Comparison of ENCODE assay signal across 8 mouse cellular contexts in the genomic region with DNA sequence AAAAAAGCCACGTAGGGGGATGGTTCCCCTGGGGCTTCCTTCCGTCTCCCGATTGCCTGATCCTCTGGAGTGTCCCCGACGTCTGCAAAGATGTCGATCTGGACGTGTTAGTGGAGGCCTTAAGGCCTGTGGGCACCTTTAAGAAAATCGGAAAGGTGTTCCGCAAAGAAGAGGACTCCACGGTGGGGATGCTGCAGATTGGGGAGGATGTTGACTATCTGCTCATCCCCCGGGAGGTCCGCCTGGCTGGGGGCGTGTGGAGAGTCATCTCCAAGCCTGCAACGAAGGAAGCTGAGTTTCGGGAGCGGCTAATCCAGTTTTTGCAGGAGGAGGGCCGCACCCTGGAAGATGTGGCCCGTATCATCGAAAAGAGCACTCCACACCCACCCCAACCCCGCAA. TPM values are rescaled to one million over a fixed set of nuclear protein-coding genes. Genes with fewer than 3 reads are reported as not detected.
DNase-seq lines count a peak whose midpoint lies in the region; ATAC-seq and TF ChIP-seq lines count a peak whose summit lies in the region.

No protein-coding gene starts in this region.

- peaks cover 14% of the 10 kb centered on the region; the same call in 1 of the 2 replicates for H3K36me3 ChIP-seq in kidney, postnatal 0 days (ENCODE audit: insufficient read depth, low read length)
- H3K36me3 ChIP-seq in embryonic facial prominence, embryonic 13.5 days: peaks cover 23% of the 10 kb centered on the region
- no peaks in the 10 kb centered on the region for H3K36me3 ChIP-seq in hindbrain, embryonic 15.5 days
- no peaks in the 10 kb centered on the region for H3K36me3 ChIP-seq in midbrain, embryonic 14.5 days (ENCODE audit: control insufficient read depth, insufficient read depth, low read length)

- H3K9me3 ChIP-seq in kidney, postnatal 0 days (replicated peaks; ENCODE audit: low read length): no peaks in the 10 kb centered on the region
- H3K9me3 ChIP-seq in embryonic facial prominence, embryonic 13.5 days: no peaks in the 10 kb centered on the region
- no peaks in the 10 kb centered on the region for H3K9me3 ChIP-seq in hindbrain, embryonic 15.5 days
- H3K9me3 ChIP-seq in midbrain, embryonic 14.5 days (ENCODE audit: control insufficient read depth, low read length): no peaks in the 10 kb centered on the region

- peak overlapping the region; percentile 78 for H3K9ac ChIP-seq in kidney, postnatal 0 days (ENCODE audit: low read depth, low read length)
- H3K9ac ChIP-seq in embryonic facial prominence, embryonic 13.5 days: peak overlapping the region; percentile 87
- H3K9ac ChIP-seq in hindbrain, embryonic 15.5 days: peak overlapping the region; percentile 36; the same call in 1 of the 2 replicates
- peak overlapping the region; percentile 45 for H3K9ac ChIP-seq in midbrain, embryonic 14.5 days (replicated peaks; ENCODE audit: low read length)

- peak; percentile 39 for DNase-seq in kidney, postnatal 0 days (ENCODE audit: low spot score)
- no peak for DNase-seq in kidney, postnatal 14 days
- no peak for DNase-seq in midbrain, embryonic 14.5 days
- DNase-seq in cerebellum, postnatal 25 days: no peak
- DNase-seq in thymus, postnatal 36 days: no peak
- no peak for DNase-seq in spleen, postnatal 14 days (ENCODE audit: low spot score in 2 of 2)

- peak overlapping the region; percentile 68 for H3K4me2 ChIP-seq in kidney, postnatal 0 days (ENCODE audit: low read length)
- peak overlapping the region; percentile 86 for H3K4me2 ChIP-seq in embryonic facial prominence, embryonic 13.5 days
- peak overlapping the region; percentile 44 for H3K4me2 ChIP-seq in hindbrain, embryonic 15.5 days
- H3K4me2 ChIP-seq in midbrain, embryonic 14.5 days (ENCODE audit: low read length): peak overlapping the region; percentile 49

- 3% methylated on average over 20 of the region's 20 CpGs for WGBS in kidney, postnatal 0 days
- 4% methylated on average over 20 of the region's 20 CpGs for WGBS in embryonic facial prominence, embryonic 13.5 days
- 16% methylated on average over 20 of the region's 20 CpGs for WGBS in hindbrain, embryonic 15.5 days
- 11% methylated on average over 20 of the region's 20 CpGs for WGBS in midbrain, embryonic 14.5 days

- peaks cover 48% of the 10 kb centered on the region for H3K4me1 ChIP-seq in kidney, postnatal 0 days (replicated peaks; ENCODE audit: insufficient read depth, low read length)
- peaks cover 69% of the 10 kb centered on the region for H3K4me1 ChIP-seq in embryonic facial prominence, embryonic 13.5 days
- H3K4me1 ChIP-seq in hindbrain, embryonic 15.5 days (replicated peaks): peaks cover 47% of the 10 kb centered on the region
- H3K4me1 ChIP-seq in midbrain, embryonic 14.5 days (ENCODE audit: control insufficient read depth, insufficient read depth, low read length): peaks cover 27% of the 10 kb centered on the region

- no peak for TF ChIP-seq CTCF in kidney, postnatal 0 days (IDR thresholded peaks at IDR 0.05; ENCODE audit: low read depth)

- H3K27me3 ChIP-seq in kidney, postnatal 0 days (ENCODE audit: insufficient read depth, low read length): no peaks in the 10 kb centered on the region
- no peaks in the 10 kb centered on the region for H3K27me3 ChIP-seq in embryonic facial prominence, embryonic 13.5 days
- H3K27me3 ChIP-seq in hindbrain, embryonic 15.5 days: no peaks in the 10 kb centered on the region
- no peaks in the 10 kb centered on the region for H3K27me3 ChIP-seq in midbrain, embryonic 14.5 days (ENCODE audit: control insufficient read depth, insufficient read depth, low read length)

- no peak for ATAC-seq in kidney, postnatal 0 days (replicated peaks; ENCODE audit: low FRiP score, low read depth)
- no peak for ATAC-seq in embryonic facial prominence, embryonic 13.5 days (ENCODE audit: insufficient number of reproducible peaks, insufficient read depth, low FRiP score, low TSS enrichment, low read depth)
- ATAC-seq in hindbrain, embryonic 15.5 days (ENCODE audit: low FRiP score, low read depth): no peak
- no peak for ATAC-seq in midbrain, embryonic 14.5 days (ENCODE audit: low FRiP score, low TSS enrichment)

- peak overlapping the region; percentile 70 for H3K4me3 ChIP-seq in kidney, postnatal 0 days (replicated peaks; ENCODE audit: low read depth, low read length)
- peak overlapping the region; percentile 68 for H3K4me3 ChIP-seq in embryonic facial prominence, embryonic 13.5 days
- H3K4me3 ChIP-seq in hindbrain, embryonic 15.5 days: peak overlapping the region; percentile 36
- peak overlapping the region; percentile 33 for H3K4me3 ChIP-seq in midbrain, embryonic 14.5 days (replicated peaks; ENCODE audit: low read depth, low read length)

- peak overlapping the region; percentile 89 for H3K27ac ChIP-seq in kidney, postnatal 0 days
- H3K27ac ChIP-seq in embryonic facial prominence, embryonic 13.5 days: peak overlapping the region; percentile 92
- H3K27ac ChIP-seq in hindbrain, embryonic 15.5 days (replicated peaks): peak overlapping the region; percentile 64
- H3K27ac ChIP-seq in midbrain, embryonic 14.5 days (replicated peaks; ENCODE audit: low read depth, low read length): 0 out of 2 replicates have a peak overlapping the region, but pooled peaks have one; percentile 9

RNA-seq across cellular contexts. Expression of gene Ccdc8, which starts 1.9 kb away (rescaled TPM):
- 15.7 and 16.9 TPM in 2 replicates for polyA plus RNA-seq in kidney, postnatal 0 days (2015; fragmentation: Nextera tagmentation; extraction: Ambion mirVana)
- 20.7 and 22.1 TPM in 2 replicates for polyA plus RNA-seq in embryonic facial prominence, embryonic 13.5 days (2015; fragmentation: Nextera tagmentation; extraction: Ambion mirVana)
- polyA plus RNA-seq in hindbrain, embryonic 15.5 days (2015; fragmentation: Nextera tagmentation; extraction: Ambion mirVana): 7.4 and 7.7 TPM in 2 replicates
- 3.1 and 4.5 TPM in 2 replicates for polyA plus RNA-seq in midbrain, embryonic 14.5 days (2014; fragmentation: Nextera tagmentation; extraction: Ambion mirVana)

RNA-seq across cellular contexts. Expression of gene Gm42372, which starts 11.5 kb away (rescaled TPM):
- polyA plus RNA-seq in kidney, postnatal 0 days (2015; fragmentation: Nextera tagmentation; extraction: Ambion mirVana): 0.09 and 0.13 TPM in 2 replicates
- polyA plus RNA-seq in embryonic facial prominence, embryonic 13.5 days (2015; fragmentation: Nextera tagmentation; extraction: Ambion mirVana): 0.18 and 0.25 TPM in 2 replicates
- 5.9 and 6.0 TPM in 2 replicates for polyA plus RNA-seq in hindbrain, embryonic 15.5 days (2015; fragmentation: Nextera tagmentation; extraction: Ambion mirVana)
- 6.4 and 8.7 TPM in 2 replicates for polyA plus RNA-seq in midbrain, embryonic 14.5 days (2014; fragmentation: Nextera tagmentation; extraction: Ambion mirVana)

RNA-seq across cellular contexts. Expression of gene Ppp5c, which starts 33.3 kb away (rescaled TPM):
- 82.0 and 95.4 TPM in 2 replicates for polyA plus RNA-seq in kidney, postnatal 0 days (2015; fragmentation: Nextera tagmentation; extraction: Ambion mirVana)
- 109 and 112 TPM in 2 replicates for polyA plus RNA-seq in embryonic facial prominence, embryonic 13.5 days (2015; fragmentation: Nextera tagmentation; extraction: Ambion mirVana)
- polyA plus RNA-seq in hindbrain, embryonic 15.5 days (2015; fragmentation: Nextera tagmentation; extraction: Ambion mirVana): 125 and 136 TPM in 2 replicates
- polyA plus RNA-seq in midbrain, embryonic 14.5 days (2014; fragmentation: Nextera tagmentation; extraction: Ambion mirVana): 112 and 118 TPM in 2 replicates

RNA-seq across cellular contexts. Expression of gene Pnmal1, which starts 34.9 kb away (rescaled TPM):
- 0.28 and 0.33 TPM in 2 replicates for polyA plus RNA-seq in kidney, postnatal 0 days (2015; fragmentation: Nextera tagmentation; extraction: Ambion mirVana)
- 1.2 and 1.7 TPM in 2 replicates for polyA plus RNA-seq in embryonic facial prominence, embryonic 13.5 days (2015; fragmentation: Nextera tagmentation; extraction: Ambion mirVana)
- polyA plus RNA-seq in hindbrain, embryonic 15.5 days (2015; fragmentation: Nextera tagmentation; extraction: Ambion mirVana): 52.6 and 57.5 TPM in 2 replicates
- polyA plus RNA-seq in midbrain, embryonic 14.5 days (2014; fragmentation: Nextera tagmentation; extraction: Ambion mirVana): 60.8 and 69.8 TPM in 2 replicates

RNA-seq across cellular contexts. Expression of gene Pnmal2, which starts 49.9 kb away (rescaled TPM):
- polyA plus RNA-seq in kidney, postnatal 0 days (2015; fragmentation: Nextera tagmentation; extraction: Ambion mirVana): 7.0 and 8.1 TPM in 2 replicates
- polyA plus RNA-seq in embryonic facial prominence, embryonic 13.5 days (2015; fragmentation: Nextera tagmentation; extraction: Ambion mirVana): 10.5 and 10.9 TPM in 2 replicates
- polyA plus RNA-seq in hindbrain, embryonic 15.5 days (2015; fragmentation: Nextera tagmentation; extraction: Ambion mirVana): 142 and 150 TPM in 2 replicates
- 115 and 116 TPM in 2 replicates for polyA plus RNA-seq in midbrain, embryonic 14.5 days (2014; fragmentation: Nextera tagmentation; extraction: Ambion mirVana)

Comparison
In these comparisons a context has a peak if more than half of its experiments do, and no peak if none do; other contexts are left out.
1. H3K27ac ChIP-seq: peak in every context shown above with its lines; median percentile 92 in embryonic facial prominence, embryonic 13.5 days; 89 in kidney, postnatal 0 days; 64 in hindbrain, embryonic 15.5 days; 9 in midbrain, embryonic 14.5 days.
2. H3K9ac ChIP-seq: peak in every context shown above with its lines; median percentile 87 in embryonic facial prominence, embryonic 13.5 days; 78 in kidney, postnatal 0 days; 45 in midbrain, embryonic 14.5 days; 36 in hindbrain, embryonic 15.5 days.